Mouse (Mus musculus) neural tube, embryonic 15.5 days (tissue): Measurements from ENCODE around the gene Tstd1. TPM values are rescaled to one million over a fixed set of nuclear protein-coding genes. Genes with fewer than 3 reads are reported as not detected.

Source experiments
- ATAC-seq: fragments of 200-750 bp; cut with Nextera tagmentation; 2 replicates; pipeline ENCODE4 v1.8.0; 2017; ENCODE audit warnings: mild to moderate bottlenecking, moderate TSS enrichment, moderate library complexity; ENCODE audit not compliant: low FRiP score
- H3K27ac ChIP-seq: fragments of 300-500 bp; sonication (generic); replicated peaks from 2 replicates; pipeline ENCODE4 v1.5.1; 2015; ENCODE audit warnings: mild to moderate bottlenecking, inconsistent platforms
- H3K27me3 ChIP-seq: fragments of 300-500 bp; sonication (generic); replicated peaks from 2 replicates; pipeline ENCODE4 v1.6.1; 2015; ENCODE audit warnings: inconsistent platforms
- H3K36me3 ChIP-seq: fragments of 300-500 bp; sonication (generic); 2 replicates; pipeline ENCODE4 v1.6.1; 2015; ENCODE audit warnings: inconsistent platforms
- H3K4me1 ChIP-seq: fragments of 300-500 bp; sonication (generic); 2 replicates; pipeline ENCODE4 v1.6.1; 2015; ENCODE audit warnings: inconsistent platforms
- H3K4me2 ChIP-seq: fragments of 300-500 bp; sonication (generic); 2 replicates; pipeline ENCODE4 v1.6.1; 2015; ENCODE audit warnings: inconsistent platforms, mild to moderate bottlenecking, moderate library complexity
- H3K4me3 ChIP-seq: fragments of 300-500 bp; sonication (generic); replicated peaks from 2 replicates; pipeline ENCODE4 v1.5.1; 2015; ENCODE audit warnings: mild to moderate bottlenecking, inconsistent platforms
- H3K9ac ChIP-seq: fragments of 300-500 bp; sonication (generic); replicated peaks from 2 replicates; pipeline ENCODE4 v1.6.1; 2015; ENCODE audit warnings: mild to moderate bottlenecking, inconsistent platforms
- H3K9me3 ChIP-seq: fragments of 300-500 bp; sonication (generic); replicated peaks from 2 replicates; pipeline ENCODE4 v1.6.1; 2016; ENCODE audit warnings: inconsistent platforms
- WGBS: fragments of 180-500 bp; shearing (Covaris S2); methylation state at CpG from one replicate; pipeline ENCODE4 v1.1.7; 2015; ENCODE audit warnings: mixed read lengths; 5-methylcytosine and 5-hydroxymethylcytosine counted together
- polyA plus RNA-seq: library from polyadenylated mRNA; unstranded; fragments of >200 nt; fragmentation: Nextera tagmentation; extraction: Ambion mirVana; gene quantifications from 2 replicates; pipeline ENCODE4 v1.2.1, GENCODE M21; 2015

Gene Tstd1
- polyA plus RNA-seq, 1 experiment from 2014 or later, result 4.9 TPM

DNA sequence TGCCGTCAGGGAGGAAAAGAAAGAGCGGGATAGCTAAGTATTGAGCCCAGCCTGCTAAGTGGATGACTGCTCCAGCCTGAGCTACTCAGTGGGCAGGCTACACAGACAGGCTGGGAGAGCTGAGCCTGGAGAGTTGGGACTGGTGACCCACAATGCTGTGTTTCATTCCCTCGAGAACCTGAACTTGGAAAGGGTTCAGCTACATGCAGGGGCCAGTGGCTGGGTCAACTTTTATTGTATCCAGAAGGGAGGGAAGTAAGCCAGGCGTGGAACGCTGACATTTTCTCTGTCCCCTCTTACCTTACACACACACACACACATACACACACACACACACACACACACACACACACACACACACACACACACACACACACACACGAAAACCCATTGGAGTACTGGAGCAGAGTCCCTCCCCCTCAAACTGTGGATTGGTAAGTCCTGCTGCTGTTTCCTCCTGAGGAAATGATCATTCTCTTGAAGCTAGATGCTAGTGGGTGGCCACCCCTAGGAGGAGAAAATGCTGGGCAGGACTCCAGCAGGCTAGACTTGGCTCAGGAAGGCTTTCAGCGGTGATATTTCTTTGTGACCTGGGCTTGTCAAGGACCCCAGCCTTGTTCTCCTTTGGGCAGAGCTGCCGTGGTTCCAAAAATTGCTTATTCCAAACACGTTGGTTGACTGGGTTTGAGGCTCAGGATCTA lies 21.5 kb downstream of the Tstd1 start:
- H3K9ac ChIP-seq, result no peak overlapping the region
- no peak overlapping the region for H3K4me3 ChIP-seq
- no peaks in the 10 kb centered on the region for H3K36me3 ChIP-seq
- no peaks in the 10 kb centered on the region for H3K9me3 ChIP-seq
- peak overlapping the region; percentile 49; the same call in 1 of the 2 replicates for H3K27ac ChIP-seq
- peaks cover 14% of the 10 kb centered on the region for H3K4me1 ChIP-seq
- 34% methylated on average over 9 of the region's 9 CpGs for WGBS
- ATAC-seq, result peak; percentile 76
- H3K4me2 ChIP-seq, result peak overlapping the region; percentile 54
- peaks cover 38% of the 10 kb centered on the region for H3K27me3 ChIP-seq

DNA sequence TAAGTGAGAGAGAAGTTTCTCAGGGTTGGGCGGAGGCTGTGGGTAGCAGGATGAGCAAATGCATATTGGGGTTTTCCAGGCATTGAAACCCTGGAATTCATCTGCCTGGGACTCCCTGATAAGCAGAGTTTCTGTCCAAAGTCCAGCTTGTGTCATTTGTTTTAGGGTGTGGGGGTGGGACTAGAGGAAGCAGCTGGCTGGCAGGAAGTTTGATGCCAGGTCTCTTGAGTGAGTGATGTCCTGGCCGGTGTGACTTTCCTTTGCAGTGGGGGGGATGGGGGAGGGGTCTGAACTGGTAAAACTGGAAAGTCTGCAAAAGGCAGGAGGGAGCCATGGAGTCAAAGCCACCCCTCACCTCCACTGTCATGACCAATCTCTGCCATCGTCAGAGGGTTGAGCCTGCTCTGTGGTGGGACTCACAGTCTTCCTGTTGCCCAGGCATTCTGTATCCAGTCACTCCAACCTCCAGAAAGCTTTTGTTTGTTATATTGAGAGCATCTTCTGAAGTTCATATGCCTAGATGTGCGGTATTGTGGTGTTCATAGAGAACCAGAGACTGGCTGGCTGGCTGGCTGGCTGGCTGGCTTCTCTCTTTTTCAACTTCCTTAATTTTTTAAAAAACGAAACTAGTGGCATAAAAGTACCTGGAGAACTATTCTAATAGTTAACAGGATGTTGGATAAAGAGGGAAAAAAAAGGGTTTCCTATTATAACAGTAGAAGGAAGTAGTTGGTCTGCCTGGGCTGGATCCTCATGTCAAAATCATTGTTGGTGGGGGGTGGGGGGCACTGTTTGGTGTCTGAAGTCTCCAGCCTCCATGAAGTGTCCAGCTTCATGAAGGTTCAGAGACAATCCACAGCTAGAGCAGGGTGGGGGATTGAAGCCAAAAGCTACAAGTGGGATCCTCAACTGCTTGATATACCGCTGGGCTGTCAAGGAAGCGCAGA lies 23.1 kb downstream of the Tstd1 start:
- 68% methylated on average over 7 of the region's 7 CpGs for WGBS

DNA sequence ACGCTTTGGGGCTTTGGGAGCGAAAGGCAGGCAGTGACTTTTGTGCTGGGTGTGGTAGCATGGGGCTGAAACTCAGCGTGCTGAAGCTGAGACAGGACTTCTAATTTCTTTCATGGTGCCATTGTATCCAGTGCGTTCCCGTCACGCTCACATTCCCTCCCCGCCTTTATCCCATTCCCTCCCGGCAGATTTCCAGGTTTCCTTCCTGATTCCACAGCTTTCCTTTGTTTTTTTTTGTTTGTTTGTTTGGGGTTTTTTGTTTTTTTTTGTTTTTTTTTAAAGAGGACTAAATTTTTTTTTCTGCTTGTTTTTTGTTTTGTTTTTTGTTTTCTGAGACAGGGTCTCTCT lies 23.7 kb downstream of the Tstd1 start:
- H3K9ac ChIP-seq, result no peak overlapping the region
- H3K36me3 ChIP-seq, result no peaks in the 10 kb centered on the region
- WGBS, result 87% methylated on average over 8 of the region's 8 CpGs
- ATAC-seq, result no peak
- no peak overlapping the region for H3K4me3 ChIP-seq
- no peaks in the 10 kb centered on the region for H3K9me3 ChIP-seq
- H3K4me2 ChIP-seq, result 0 out of 2 replicates have a peak overlapping the region, but pooled peaks have one; percentile 11
- H3K27me3 ChIP-seq, result peaks cover 26% of the 10 kb centered on the region
- no peak overlapping the region for H3K27ac ChIP-seq
- peaks cover 9% of the 10 kb centered on the region for H3K4me1 ChIP-seq

More for the DNA sequence above, 23.1 kb downstream of the Tstd1 start:
- Histone ChIP-seq H3K4me1 (peaks cover 14% of the 10 kb centered on the region), H3K27ac (no peak overlapping the region), H3K9ac (no peak overlapping the region), H3K9me3 (no peaks in the 10 kb centered on the region), H3K4me3 (no peak overlapping the region), H3K27me3 (peaks cover 32% of the 10 kb centered on the region), H3K4me2 (0 out of 2 replicates have a peak overlapping the region, but pooled peaks have one; percentile 11), H3K36me3 (no peaks in the 10 kb centered on the region)
- no peak for ATAC-seq

GRCm38 (mm10) chr1:171445050-171445449 lies 26.4 kb downstream of the Tstd1 start:
- Histone ChIP-seq H3K9ac (no peak overlapping the region), H3K27ac (no peak overlapping the region), H3K4me3 (no peak overlapping the region), H3K4me2 (no peak overlapping the region), H3K4me1 (no peaks in the 10 kb centered on the region), H3K27me3 (no peaks in the 10 kb centered on the region), H3K36me3 (no peaks in the 10 kb centered on the region), H3K9me3 (no peaks in the 10 kb centered on the region)
- ATAC-seq, result no peak
- WGBS, result 93% methylated on average over 5 of the region's 5 CpGs

DNA sequence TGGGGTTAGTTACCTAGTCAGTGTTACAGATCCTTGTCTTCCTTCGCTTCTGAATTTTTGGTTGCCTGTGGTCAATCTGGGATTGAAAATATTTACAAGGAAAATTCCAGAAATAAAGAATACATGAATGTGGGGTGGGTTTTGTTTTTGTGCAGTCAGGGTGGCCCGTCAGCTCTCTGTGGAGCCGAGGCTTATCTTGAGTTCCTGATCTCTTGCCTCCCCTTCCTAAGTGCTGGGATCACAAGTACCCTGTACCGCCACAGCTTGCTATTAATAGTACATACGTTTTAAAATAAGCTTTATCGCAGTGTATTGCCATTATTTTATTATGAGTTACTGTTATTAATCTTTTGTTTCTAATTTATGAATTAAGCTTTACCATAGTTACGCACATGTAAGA lies 28.2 kb downstream of the Tstd1 start:
- no peaks in the 10 kb centered on the region for H3K36me3 ChIP-seq
- no peaks in the 10 kb centered on the region for H3K9me3 ChIP-seq
- H3K9ac ChIP-seq, result no peak overlapping the region
- H3K4me2 ChIP-seq, result no peak overlapping the region
- 83% methylated on average over 7 of the region's 7 CpGs for WGBS
- H3K4me3 ChIP-seq, result no peak overlapping the region
- H3K4me1 ChIP-seq, result no peaks in the 10 kb centered on the region
- H3K27ac ChIP-seq, result no peak overlapping the region
- ATAC-seq, result no peak
- H3K27me3 ChIP-seq, result no peaks in the 10 kb centered on the region

DNA sequence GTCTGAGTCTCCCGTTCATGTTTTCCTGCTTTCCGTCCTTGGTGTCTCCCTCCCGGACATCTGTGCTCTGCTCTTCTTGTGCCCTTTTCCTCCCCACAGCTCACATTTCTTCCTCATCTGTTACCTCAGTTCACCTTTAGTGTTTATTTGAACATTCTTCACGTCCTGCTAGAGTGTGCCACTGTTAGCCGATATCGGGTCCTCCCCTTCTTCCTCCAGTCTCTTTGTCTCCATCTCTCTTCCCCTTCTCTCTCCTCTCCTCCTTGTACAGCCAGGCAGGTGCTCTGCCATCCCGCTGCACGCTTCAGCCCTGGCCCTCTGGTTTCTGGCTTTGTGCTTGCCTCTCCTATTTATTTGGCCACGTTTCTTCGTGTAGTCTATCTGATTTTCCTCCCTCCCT lies 29.0 kb downstream of the Tstd1 start:
- Histone ChIP-seq H3K9ac (no peak overlapping the region), H3K36me3 (no peaks in the 10 kb centered on the region), H3K4me2 (no peak overlapping the region), H3K4me3 (no peak overlapping the region), H3K4me1 (no peaks in the 10 kb centered on the region), H3K27me3 (no peaks in the 10 kb centered on the region), H3K27ac (no peak overlapping the region), H3K9me3 (no peaks in the 10 kb centered on the region)
- 83% methylated on average over 10 of the region's 10 CpGs for WGBS
- ATAC-seq, result no peak

GRCm38 (mm10) chr1:171450062-171450461 lies 31.4 kb downstream of the Tstd1 start:
- ATAC-seq, result no peak
- WGBS, result 87% methylated on average over 11 of the region's 11 CpGs

GRCm38 (mm10) chr1:171451001-171451400 lies 32.3 kb downstream of the Tstd1 start:
- H3K4me1 ChIP-seq, result no peaks in the 10 kb centered on the region
- no peaks in the 10 kb centered on the region for H3K27me3 ChIP-seq
- no peaks in the 10 kb centered on the region for H3K9me3 ChIP-seq
- H3K9ac ChIP-seq, result no peak overlapping the region
- 89% methylated on average over 10 of the region's 10 CpGs for WGBS
- H3K4me3 ChIP-seq, result no peak overlapping the region
- no peak overlapping the region for H3K27ac ChIP-seq
- H3K36me3 ChIP-seq, result no peaks in the 10 kb centered on the region
- H3K4me2 ChIP-seq, result no peak overlapping the region
- no peak for ATAC-seq

More at GRCm38 (mm10) chr1:171450062-171450461, 31.4 kb downstream of the Tstd1 start:
- no peaks in the 10 kb centered on the region for H3K36me3 ChIP-seq
- no peak overlapping the region for H3K4me3 ChIP-seq
- no peaks in the 10 kb centered on the region for H3K4me1 ChIP-seq
- no peak overlapping the region for H3K27ac ChIP-seq
- H3K9me3 ChIP-seq, result no peaks in the 10 kb centered on the region
- no peak overlapping the region for H3K9ac ChIP-seq
- no peak overlapping the region for H3K4me2 ChIP-seq
- H3K27me3 ChIP-seq, result no peaks in the 10 kb centered on the region

- Histone ChIP-seq H3K27ac (no peak overlapping the region), H3K9ac (no peak overlapping the region), H3K36me3 (no peaks in the 10 kb centered on the region), H3K4me1 (no peaks in the 10 kb centered on the region), H3K4me3 (no peak overlapping the region), H3K9me3 (no peaks in the 10 kb centered on the region), H3K4me2 (no peak overlapping the region), H3K27me3 (no peaks in the 10 kb centered on the region)
- no peak for ATAC-seq
- 81% methylated on average over 5 of the region's 5 CpGs for WGBS
Observed at GRCm38 (mm10) chr1:171452522-171452921, 33.9 kb downstream of the Tstd1 start.

DNA sequence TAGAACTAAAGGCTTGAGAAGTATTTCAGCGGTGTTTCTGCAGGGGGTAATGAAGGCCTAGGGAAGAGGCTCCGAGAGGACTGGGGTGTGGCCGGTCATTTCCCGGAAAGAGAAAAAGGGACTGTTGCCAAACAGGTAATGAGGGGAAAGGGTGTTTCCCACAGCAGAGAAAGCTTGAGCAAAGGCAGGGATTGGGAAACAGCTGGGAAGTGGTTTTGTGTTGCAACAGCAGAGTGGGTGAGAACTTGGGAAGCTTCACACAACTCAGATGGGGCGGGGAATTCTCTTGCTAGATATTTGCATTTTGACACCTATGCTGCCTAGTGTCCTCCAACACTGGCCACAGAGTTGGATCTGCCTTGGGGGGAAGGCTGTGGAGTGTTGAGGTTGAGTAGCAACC lies 34.3 kb downstream of the Tstd1 start:
- no peaks in the 10 kb centered on the region for H3K27me3 ChIP-seq

GRCm38 (mm10) chr1:171454926-171455325 lies 36.3 kb downstream of the Tstd1 start:
- H3K36me3 ChIP-seq, result no peaks in the 10 kb centered on the region
- H3K4me1 ChIP-seq, result peaks cover 3% of the 10 kb centered on the region; the same call in 1 of the 2 replicates
- no peaks in the 10 kb centered on the region for H3K27me3 ChIP-seq
- H3K9me3 ChIP-seq, result no peaks in the 10 kb centered on the region
- H3K9ac ChIP-seq, result no peak overlapping the region
- H3K4me2 ChIP-seq, result no peak overlapping the region
- WGBS, result 87% methylated on average over 6 of the region's 6 CpGs
- ATAC-seq, result no peak
- H3K4me3 ChIP-seq, result no peak overlapping the region
- no peak overlapping the region for H3K27ac ChIP-seq

More for the DNA sequence above, 34.3 kb downstream of the Tstd1 start:
- 89% methylated on average over 5 of the region's 5 CpGs for WGBS
- Histone ChIP-seq H3K9me3 (no peaks in the 10 kb centered on the region), H3K36me3 (no peaks in the 10 kb centered on the region), H3K4me2 (no peak overlapping the region), H3K9ac (no peak overlapping the region), H3K4me1 (no peaks in the 10 kb centered on the region), H3K27ac (no peak overlapping the region), H3K4me3 (no peak overlapping the region)
- no peak for ATAC-seq

DNA sequence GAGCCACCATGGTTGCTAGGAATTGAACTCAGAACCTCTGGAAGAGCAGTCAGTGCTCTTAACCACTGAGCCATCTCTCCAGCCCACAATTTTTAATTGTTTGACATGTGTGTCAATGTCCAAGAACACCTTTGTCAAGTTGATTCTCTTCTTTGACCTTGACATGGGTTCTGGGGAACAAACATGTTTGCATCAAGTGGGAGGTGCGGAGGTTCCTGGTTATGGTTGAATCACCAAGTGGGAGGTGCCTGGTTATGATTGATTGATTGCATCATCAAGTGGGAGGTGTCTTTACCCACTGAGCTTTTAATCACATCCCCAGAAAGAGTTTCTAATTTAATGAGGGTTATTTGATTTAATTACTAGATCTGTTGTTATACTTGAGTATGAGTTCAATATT lies 38.9 kb downstream of the Tstd1 start:
- no peak for ATAC-seq
- Histone ChIP-seq H3K4me2 (no peak overlapping the region), H3K27ac (no peak overlapping the region), H3K4me3 (no peak overlapping the region), H3K4me1 (peaks cover 8% of the 10 kb centered on the region; the same call in 1 of the 2 replicates), H3K27me3 (no peaks in the 10 kb centered on the region), H3K9ac (no peak overlapping the region), H3K9me3 (no peaks in the 10 kb centered on the region), H3K36me3 (no peaks in the 10 kb centered on the region)
- WGBS, result 89% methylated on average over 1 of the region's 1 CpGs
